Mouse (Mus musculus) limb, embryonic 11.5 days (tissue): ENCODE results near the gene Grm1. TPM values are rescaled to one million over a fixed set of nuclear protein-coding genes. Genes with fewer than 3 reads are reported as not detected.

Experiments
- ATAC-seq: fragments of 200-750 bp; cut with Nextera tagmentation; 2 replicates; pipeline ENCODE4 v1.8.0; 2017; ENCODE audit warnings: low read depth; ENCODE audit not compliant: insufficient number of reproducible peaks, low FRiP score, low TSS enrichment
- DNase-seq: peaks from one replicate; pipeline ENCODE4 v3.0.0-alpha.2; 2015; ENCODE audit warnings: low spot score
- H3K27ac ChIP-seq: fragments of 300-500 bp; sonication (generic); replicated peaks from 2 replicates; pipeline ENCODE4 v1.5.1; 2014; ENCODE audit warnings: low read depth, mild to moderate bottlenecking, low read length
- H3K27me3 ChIP-seq: fragments of 300-500 bp; sonication (generic); 2 replicates; pipeline ENCODE4 v1.6.1; 2014; ENCODE audit warnings: mild to moderate bottlenecking, low read length, mixed read lengths; ENCODE audit not compliant: control insufficient read depth, insufficient read depth
- H3K36me3 ChIP-seq: fragments of 300-500 bp; sonication (generic); 2 replicates; pipeline ENCODE4 v1.6.1; 2014; ENCODE audit warnings: mild to moderate bottlenecking, low read length, moderate library complexity, mixed read lengths; ENCODE audit not compliant: control insufficient read depth, insufficient read depth
- H3K4me1 ChIP-seq: fragments of 300-500 bp; sonication (generic); 2 replicates; pipeline ENCODE4 v1.6.1; 2014; ENCODE audit warnings: low read length, mixed read lengths; ENCODE audit not compliant: control insufficient read depth, insufficient read depth
- H3K4me2 ChIP-seq: fragments of 300-500 bp; sonication (generic); 2 replicates; pipeline ENCODE4 v1.6.1; 2014; ENCODE audit warnings: low read depth, mild to moderate bottlenecking, moderate library complexity; ENCODE audit not compliant: severe bottlenecking
- H3K4me3 ChIP-seq: fragments of 300-500 bp; sonication (generic); 2 replicates; pipeline ENCODE4 v1.5.1; 2014; ENCODE audit warnings: low read depth, low read length
- H3K9ac ChIP-seq: fragments of 300-500 bp; sonication (generic); 2 replicates; pipeline ENCODE4 v1.6.1; 2014; ENCODE audit warnings: mild to moderate bottlenecking, low read length
- H3K9me3 ChIP-seq: fragments of 300-500 bp; sonication (generic); 2 replicates; pipeline ENCODE4 v1.6.1; 2016; ENCODE audit warnings: low read length; ENCODE audit not compliant: control insufficient read depth
- WGBS: fragments of 180-500 bp; shearing (Covaris S2); extraction: QIAGEN DNeasy Blood & Tissue Kit; methylation state at CpG from one replicate; pipeline ENCODE4 v1.1.7; 2014; 5-methylcytosine and 5-hydroxymethylcytosine counted together
- polyA plus RNA-seq: library from polyadenylated mRNA; unstranded; fragments of >200 nt; fragmentation: Nextera tagmentation; extraction: Ambion mirVana; gene quantifications from 2 replicates; pipeline ENCODE4 v1.2.1, GENCODE M21; 2014

Gene Grm1
- polyA plus RNA-seq, 1 experiment from 2014 or later: 0.09 TPM

DNA sequence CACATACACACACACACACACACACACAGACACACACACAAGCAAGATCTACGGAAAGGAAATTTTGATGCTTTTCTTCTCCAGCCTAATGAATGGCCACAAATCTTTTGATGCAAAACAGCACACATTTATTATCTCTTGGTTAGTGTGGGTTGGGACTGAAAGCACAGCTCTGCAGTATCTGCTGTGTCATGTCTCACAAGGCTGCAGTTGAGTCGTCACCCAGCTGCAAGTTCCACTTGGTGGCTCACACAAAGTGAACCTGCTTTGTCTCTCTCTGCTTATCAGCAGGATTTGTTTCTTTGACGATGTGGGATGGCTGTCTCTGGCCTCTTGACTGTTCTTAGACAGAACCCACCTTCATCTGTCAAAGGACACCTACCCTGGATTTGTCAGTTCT lies 68.5 kb downstream of the Grm1 start:
- ATAC-seq (no peak), DNase-seq (no peak)
- no peaks in the 10 kb centered on the region for H3K36me3 ChIP-seq
- WGBS: 73% methylated on average over 3 of the region's 3 CpGs
- no peaks in the 10 kb centered on the region for H3K4me1 ChIP-seq
- no peak overlapping the region for H3K4me2 ChIP-seq
- H3K9me3 ChIP-seq: no peaks in the 10 kb centered on the region
- H3K9ac ChIP-seq: no peak overlapping the region
- H3K27me3 ChIP-seq: no peaks in the 10 kb centered on the region
- no peak overlapping the region for H3K4me3 ChIP-seq
- no peak overlapping the region for H3K27ac ChIP-seq

- ATAC-seq (no peak), DNase-seq (no peak)
- Histone ChIP-seq H3K4me1 (no peaks in the 10 kb centered on the region), H3K4me2 (no peak overlapping the region), H3K36me3 (no peaks in the 10 kb centered on the region), H3K9ac (no peak overlapping the region), H3K27me3 (no peaks in the 10 kb centered on the region), H3K9me3 (no peaks in the 10 kb centered on the region), H3K27ac (no peak overlapping the region), H3K4me3 (no peak overlapping the region)
- 48% methylated on average over 1 of the region's 1 CpGs for WGBS
Observed at GRCm38 (mm10) chr10:10996766-10997165, 85.4 kb downstream of the Grm1 start.

GRCm38 (mm10) chr10:10991708-10992107 lies 90.4 kb downstream of the Grm1 start:
- Histone ChIP-seq H3K36me3 (no peaks in the 10 kb centered on the region), H3K4me2 (no peak overlapping the region), H3K4me1 (no peaks in the 10 kb centered on the region), H3K9me3 (no peaks in the 10 kb centered on the region), H3K4me3 (no peak overlapping the region), H3K9ac (no peak overlapping the region), H3K27ac (no peak overlapping the region), H3K27me3 (no peaks in the 10 kb centered on the region)
- WGBS: 84% methylated on average over 3 of the region's 3 CpGs
- DNase-seq (no peak), ATAC-seq (no peak)

DNA sequence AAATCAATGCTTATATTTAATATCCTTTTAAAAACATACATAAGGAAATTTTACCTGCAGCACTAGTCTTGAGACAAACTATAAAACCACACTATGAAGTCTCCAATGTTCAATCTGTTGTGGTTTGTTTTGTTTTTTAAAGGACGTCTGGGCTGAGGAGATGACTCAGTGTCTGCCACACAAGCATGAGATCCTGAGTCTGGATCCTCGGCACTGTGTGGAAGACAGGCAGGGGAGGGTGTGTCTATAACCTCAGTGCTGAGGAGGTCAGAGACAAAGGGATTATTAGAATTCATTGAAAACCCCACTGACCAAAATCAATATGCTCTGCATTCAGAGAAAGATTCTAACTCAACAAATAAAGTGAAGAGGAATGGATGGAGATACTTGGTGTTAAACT lies 110.8 kb downstream of the Grm1 start:
- Histone ChIP-seq H3K4me2 (no peak overlapping the region), H3K9ac (no peak overlapping the region), H3K27me3 (no peaks in the 10 kb centered on the region), H3K36me3 (no peaks in the 10 kb centered on the region), H3K9me3 (no peaks in the 10 kb centered on the region), H3K4me3 (no peak overlapping the region), H3K27ac (no peak overlapping the region), H3K4me1 (no peaks in the 10 kb centered on the region)
- DNase-seq: no peak
- 67% methylated on average over 2 of the region's 2 CpGs for WGBS
- no peak for ATAC-seq

GRCm38 (mm10) chr10:10964490-10965150 lies 117.5 kb downstream of the Grm1 start:
- DNase-seq (no peak), ATAC-seq (no peak)
- Histone ChIP-seq H3K27ac (no peak overlapping the region), H3K36me3 (no peaks in the 10 kb centered on the region), H3K27me3 (no peaks in the 10 kb centered on the region), H3K4me2 (no peak overlapping the region), H3K4me3 (no peak overlapping the region), H3K9me3 (no peaks in the 10 kb centered on the region), H3K9ac (no peak overlapping the region), H3K4me1 (no peaks in the 10 kb centered on the region)
- WGBS: 85% methylated on average over 6 of the region's 6 CpGs

DNA sequence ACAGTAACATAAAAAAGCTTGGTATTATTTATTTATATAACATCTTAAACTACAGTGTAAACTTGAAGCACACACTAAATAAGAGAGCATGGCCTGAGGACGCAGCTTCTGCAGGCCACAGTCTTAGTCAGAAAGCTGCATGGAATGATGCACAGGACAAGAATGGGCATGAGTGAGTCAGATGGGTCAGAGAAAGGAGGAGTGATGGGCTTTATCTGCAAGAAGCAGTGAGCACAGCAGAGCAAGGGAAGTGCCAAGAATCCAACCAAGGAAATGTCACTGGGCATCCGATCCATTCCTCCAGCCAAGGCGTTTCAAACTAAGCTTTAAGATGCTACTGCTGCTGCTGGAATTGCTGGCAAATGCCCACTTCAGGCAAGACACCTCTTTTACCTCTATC lies 131.6 kb downstream of the Grm1 start:
- no peak overlapping the region for H3K4me3 ChIP-seq
- H3K4me2 ChIP-seq: no peak overlapping the region
- no peaks in the 10 kb centered on the region for H3K9me3 ChIP-seq
- no peak overlapping the region for H3K9ac ChIP-seq
- no peaks in the 10 kb centered on the region for H3K4me1 ChIP-seq
- 86% methylated on average over 3 of the region's 3 CpGs for WGBS
- DNase-seq (no peak), ATAC-seq (no peak)
- no peaks in the 10 kb centered on the region for H3K36me3 ChIP-seq
- no peak overlapping the region for H3K27ac ChIP-seq
- H3K27me3 ChIP-seq: no peaks in the 10 kb centered on the region

GRCm38 (mm10) chr10:10949172-10949571 lies 133.0 kb downstream of the Grm1 start:
- Histone ChIP-seq H3K4me3 (no peak overlapping the region), H3K9me3 (no peaks in the 10 kb centered on the region), H3K36me3 (no peaks in the 10 kb centered on the region), H3K4me1 (no peaks in the 10 kb centered on the region), H3K27me3 (no peaks in the 10 kb centered on the region), H3K9ac (no peak overlapping the region), H3K27ac (no peak overlapping the region), H3K4me2 (no peak overlapping the region)
- ATAC-seq: no peak
- WGBS: 93% methylated on average over 3 of the region's 3 CpGs
- no peak for DNase-seq

- no peak overlapping the region for H3K4me2 ChIP-seq
- 93% methylated on average over 2 of the region's 2 CpGs for WGBS
- no peaks in the 10 kb centered on the region for H3K9me3 ChIP-seq
- no peaks in the 10 kb centered on the region for H3K36me3 ChIP-seq
- H3K27me3 ChIP-seq: no peaks in the 10 kb centered on the region
- H3K27ac ChIP-seq: no peak overlapping the region
- H3K4me3 ChIP-seq: no peak overlapping the region
- H3K4me1 ChIP-seq: no peaks in the 10 kb centered on the region
- no peak for DNase-seq
- no peak for ATAC-seq
- no peak overlapping the region for H3K9ac ChIP-seq
Observed at GRCm38 (mm10) chr10:10947531-10947930, 134.6 kb downstream of the Grm1 start.

DNA sequence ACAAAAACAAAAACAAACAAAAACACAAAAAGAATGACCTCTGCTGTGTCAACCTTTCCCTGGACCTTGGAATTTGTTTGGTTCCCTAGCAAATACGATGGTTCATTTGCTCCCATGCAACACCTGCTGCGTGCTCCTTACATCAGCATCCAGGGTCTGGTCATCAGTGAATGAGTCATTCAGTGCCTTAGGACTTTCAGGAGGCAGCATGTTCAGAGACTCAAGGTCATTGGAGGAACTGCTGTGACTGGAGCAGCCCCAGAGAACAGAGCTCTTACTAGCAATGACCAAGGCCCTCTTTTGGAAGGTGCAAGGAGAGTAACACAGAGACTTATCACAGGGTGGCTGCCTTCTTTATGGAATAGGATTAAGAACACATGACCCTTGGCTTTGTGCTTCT lies 138.2 kb downstream of the Grm1 start:
- Histone ChIP-seq H3K36me3 (no peaks in the 10 kb centered on the region), H3K27ac (no peak overlapping the region), H3K4me1 (no peaks in the 10 kb centered on the region), H3K9me3 (no peaks in the 10 kb centered on the region), H3K9ac (no peak overlapping the region), H3K27me3 (no peaks in the 10 kb centered on the region), H3K4me2 (no peak overlapping the region), H3K4me3 (no peak overlapping the region)
- ATAC-seq (no peak), DNase-seq (no peak)
- WGBS: 86% methylated on average over 2 of the region's 2 CpGs
